Mouse (Mus musculus) midbrain, embryonic 16.5 days (tissue): ENCODE measurements around the gene BC030867. TPM values are rescaled to one million over a fixed set of nuclear protein-coding genes. Genes with fewer than 3 reads are reported as not detected.

Experiments used
- ATAC-seq: fragments of 200-750 bp; cut with Nextera tagmentation; 2 replicates; pipeline ENCODE4 v1.8.0; 2017; ENCODE audit warnings: moderate TSS enrichment
- H3K27ac ChIP-seq: fragments of 300-500 bp; sonication (generic); 2 replicates; pipeline ENCODE4 v1.5.1; 2014; ENCODE audit warnings: mild to moderate bottlenecking, low read length, mixed read lengths
- H3K27me3 ChIP-seq: fragments of 300-500 bp; sonication (generic); 2 replicates; pipeline ENCODE4 v1.6.1; 2014; ENCODE audit warnings: low read depth, low read length, mixed read lengths; ENCODE audit not compliant: control insufficient read depth, insufficient read depth
- H3K36me3 ChIP-seq: fragments of 300-500 bp; sonication (generic); 2 replicates; pipeline ENCODE4 v1.6.1; 2014; ENCODE audit warnings: mild to moderate bottlenecking, low read length, moderate library complexity, mixed read lengths; ENCODE audit not compliant: control insufficient read depth, insufficient read depth
- H3K4me1 ChIP-seq: fragments of 300-500 bp; sonication (generic); 2 replicates; pipeline ENCODE4 v1.6.1; 2014; ENCODE audit warnings: mild to moderate bottlenecking, low read length, mixed read lengths; ENCODE audit not compliant: control insufficient read depth, insufficient read depth
- H3K4me2 ChIP-seq: fragments of 300-500 bp; sonication (generic); 2 replicates; pipeline ENCODE4 v1.6.1; 2014; ENCODE audit warnings: mild to moderate bottlenecking, low read length, mixed read lengths
- H3K4me3 ChIP-seq: fragments of 300-500 bp; sonication (generic); 2 replicates; pipeline ENCODE4 v1.5.1; 2014; ENCODE audit warnings: low read depth, mild to moderate bottlenecking, low read length, moderate library complexity, mixed read lengths
- H3K9ac ChIP-seq: fragments of 300-500 bp; sonication (generic); 2 replicates; pipeline ENCODE4 v1.6.1; 2014; ENCODE audit warnings: low read depth, low read length, mixed read lengths
- H3K9me3 ChIP-seq: fragments of 300-500 bp; sonication (generic); replicated peaks from 2 replicates; pipeline ENCODE4 v1.6.1; 2014; ENCODE audit warnings: mild to moderate bottlenecking, low read length, mixed read lengths; ENCODE audit not compliant: control insufficient read depth, poor library complexity, severe bottlenecking
- WGBS: fragments of 180-500 bp; shearing (Covaris S2); extraction: QIAGEN DNeasy Blood & Tissue Kit; methylation state at CpG from one replicate; pipeline ENCODE4 v1.1.7; 2014; 5-methylcytosine and 5-hydroxymethylcytosine counted together
- polyA plus RNA-seq: library from polyadenylated mRNA; unstranded; fragments of >200 nt; fragmentation: Nextera tagmentation; extraction: Ambion mirVana; gene quantifications from 2 replicates; pipeline ENCODE4 v1.2.1, GENCODE M21; 2015

BC030867 gene
- polyA plus RNA-seq, 1 experiment from 2014 or later: 1.6 TPM

DNA sequence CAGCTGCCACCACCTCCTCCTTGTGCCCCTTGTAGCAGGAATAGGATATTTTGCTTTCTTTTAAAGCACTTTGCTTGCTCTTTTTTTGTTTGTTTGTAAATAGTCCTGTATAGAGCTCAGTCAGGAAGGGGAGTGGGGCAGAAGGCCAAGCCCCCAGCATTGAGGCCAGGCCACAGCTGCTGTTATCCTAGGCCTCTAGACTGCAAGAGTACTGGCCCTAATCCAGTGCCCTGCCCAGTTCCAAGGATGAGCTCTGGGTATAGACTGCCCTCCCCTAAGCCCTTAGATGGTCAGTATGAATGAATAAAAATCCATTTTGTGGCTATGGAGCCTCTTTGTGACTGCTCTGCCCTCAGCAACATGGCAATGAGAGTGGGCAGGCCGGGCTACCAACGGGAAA is 40.2 kb downstream of the BC030867 start:
- no peak for ATAC-seq
- Histone ChIP-seq H3K9ac (no peak overlapping the region), H3K4me1 (peaks cover 14% of the 10 kb centered on the region), H3K27me3 (no peaks in the 10 kb centered on the region), H3K9me3 (no peaks in the 10 kb centered on the region), H3K4me3 (no peak overlapping the region), H3K27ac (no peak overlapping the region), H3K4me2 (no peak overlapping the region), H3K36me3 (peaks cover 20% of the 10 kb centered on the region)
- 65% methylated on average over 2 of the region's 2 CpGs for WGBS

DNA sequence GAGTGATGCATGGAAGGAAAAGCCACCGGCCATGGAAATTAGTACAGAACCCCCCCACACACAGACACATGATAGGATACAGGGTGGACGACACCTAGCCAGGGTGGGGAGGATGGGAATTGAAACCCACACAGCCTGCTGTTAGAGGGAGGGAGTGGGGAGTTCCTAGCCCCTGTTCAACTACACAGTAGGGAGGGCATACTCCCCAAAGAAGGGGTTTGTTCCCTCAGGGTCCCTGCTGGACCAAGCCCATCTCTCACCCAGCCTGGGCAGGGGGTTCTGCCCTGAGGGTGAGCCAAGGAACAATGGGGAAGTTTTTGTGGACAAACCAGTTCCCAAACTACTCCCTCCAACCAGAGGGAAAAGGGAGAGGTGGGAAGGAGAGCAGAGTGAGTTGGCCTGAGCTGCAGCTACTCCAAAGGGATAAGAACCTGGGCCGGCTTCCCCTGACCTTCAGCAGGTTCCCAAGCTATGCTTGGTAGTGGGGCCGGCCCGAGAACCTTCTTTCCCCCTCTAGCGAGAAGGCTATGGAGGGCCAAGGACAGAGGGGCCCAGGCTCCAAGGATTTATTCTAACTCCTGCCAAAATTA is 40.9 kb downstream of the BC030867 start:
- peaks cover 20% of the 10 kb centered on the region for H3K36me3 ChIP-seq
- ATAC-seq: no peak
- H3K9me3 ChIP-seq: no peaks in the 10 kb centered on the region
- H3K4me3 ChIP-seq: no peak overlapping the region
- peaks cover 18% of the 10 kb centered on the region for H3K4me1 ChIP-seq
- H3K4me2 ChIP-seq: no peak overlapping the region
- 61% methylated on average over 6 of the region's 6 CpGs for WGBS
- no peak overlapping the region for H3K27ac ChIP-seq
- no peaks in the 10 kb centered on the region for H3K27me3 ChIP-seq
- H3K9ac ChIP-seq: no peak overlapping the region

DNA sequence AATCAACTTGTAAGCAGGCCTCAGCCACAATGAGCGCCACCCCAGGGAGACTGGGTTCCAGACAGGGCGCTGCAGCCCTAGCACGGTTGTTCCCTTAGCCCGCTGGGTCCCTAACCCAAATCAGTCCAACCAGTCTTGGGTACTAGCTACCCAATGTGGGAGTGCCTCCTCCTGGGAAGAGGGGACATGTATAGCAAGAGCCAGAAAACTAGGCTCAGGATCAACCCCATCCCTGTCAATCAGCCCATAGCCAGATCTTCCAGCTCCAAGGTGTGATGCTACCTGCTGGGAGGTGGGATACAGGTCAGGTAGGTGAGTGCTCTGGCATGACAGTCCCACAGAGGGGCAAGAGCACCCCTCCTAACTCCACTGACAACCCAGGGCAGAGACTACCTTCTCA is 41.5 kb downstream of the BC030867 start:
- no peaks in the 10 kb centered on the region for H3K9me3 ChIP-seq
- H3K4me3 ChIP-seq: no peak overlapping the region
- no peak for ATAC-seq
- peaks cover 24% of the 10 kb centered on the region for H3K4me1 ChIP-seq
- H3K9ac ChIP-seq: no peak overlapping the region
- H3K36me3 ChIP-seq: peaks cover 20% of the 10 kb centered on the region
- WGBS: 81% methylated on average over 4 of the region's 4 CpGs
- no peak overlapping the region for H3K4me2 ChIP-seq
- H3K27me3 ChIP-seq: no peaks in the 10 kb centered on the region
- H3K27ac ChIP-seq: no peak overlapping the region

DNA sequence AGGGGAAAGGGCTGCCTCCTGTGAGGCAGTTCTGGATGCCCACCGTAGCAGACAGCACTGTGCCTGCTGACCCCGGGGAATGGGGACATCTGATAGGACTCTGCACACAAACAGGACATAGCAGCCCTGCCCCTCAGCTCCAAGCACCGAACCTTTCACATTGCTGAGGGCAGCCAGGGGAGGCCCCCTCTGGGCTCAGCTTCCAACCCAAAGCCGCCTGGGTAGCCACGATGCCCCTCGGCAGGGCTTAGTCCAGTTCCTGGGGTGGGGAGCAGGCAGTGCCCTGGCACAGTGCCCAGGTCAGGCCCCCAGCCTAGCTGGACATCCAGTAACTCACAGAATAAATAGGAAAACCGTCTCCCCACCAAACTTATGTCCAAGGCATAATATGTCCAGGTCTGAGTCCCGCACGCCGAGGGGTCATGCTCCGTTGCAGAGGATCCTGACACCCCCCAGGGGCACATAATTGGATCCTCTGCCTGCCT is 42.4 kb downstream of the BC030867 start:
- H3K27me3 ChIP-seq: no peaks in the 10 kb centered on the region
- H3K9me3 ChIP-seq: no peaks in the 10 kb centered on the region
- ATAC-seq: no peak
- H3K4me1 ChIP-seq: peaks cover 20% of the 10 kb centered on the region
- H3K4me2 ChIP-seq: no peak overlapping the region
- no peak overlapping the region for H3K27ac ChIP-seq
- H3K9ac ChIP-seq: no peak overlapping the region
- H3K4me3 ChIP-seq: no peak overlapping the region
- peaks cover 20% of the 10 kb centered on the region for H3K36me3 ChIP-seq
- 87% methylated on average over 11 of the region's 11 CpGs for WGBS

DNA sequence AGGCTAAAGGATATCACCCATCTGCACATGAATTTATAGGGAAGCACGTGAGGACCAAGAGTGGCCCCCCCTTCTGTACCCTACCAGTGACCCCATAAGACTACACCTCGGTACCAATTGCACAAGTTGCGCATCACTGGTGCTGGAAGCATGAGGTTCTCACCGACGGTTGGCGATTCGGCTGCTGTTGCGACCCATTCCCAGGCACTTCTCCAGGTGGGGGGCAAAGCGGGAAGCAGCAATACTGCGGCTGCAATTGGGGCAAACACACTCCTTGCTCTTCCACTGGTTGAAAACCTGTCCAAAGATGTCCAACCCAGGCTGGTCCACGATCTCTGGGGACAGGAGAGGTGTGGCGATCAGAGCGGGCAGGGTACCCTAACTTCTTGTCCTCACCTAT is 45.3 kb downstream of the BC030867 start:
- Histone ChIP-seq H3K36me3 (peaks cover 18% of the 10 kb centered on the region), H3K27me3 (no peaks in the 10 kb centered on the region), H3K4me1 (peaks cover 12% of the 10 kb centered on the region), H3K4me2 (no peak overlapping the region), H3K9me3 (no peaks in the 10 kb centered on the region), H3K9ac (no peak overlapping the region), H3K27ac (no peak overlapping the region), H3K4me3 (no peak overlapping the region)
- ATAC-seq: no peak
- WGBS: 96% methylated on average over 13 of the region's 13 CpGs

DNA sequence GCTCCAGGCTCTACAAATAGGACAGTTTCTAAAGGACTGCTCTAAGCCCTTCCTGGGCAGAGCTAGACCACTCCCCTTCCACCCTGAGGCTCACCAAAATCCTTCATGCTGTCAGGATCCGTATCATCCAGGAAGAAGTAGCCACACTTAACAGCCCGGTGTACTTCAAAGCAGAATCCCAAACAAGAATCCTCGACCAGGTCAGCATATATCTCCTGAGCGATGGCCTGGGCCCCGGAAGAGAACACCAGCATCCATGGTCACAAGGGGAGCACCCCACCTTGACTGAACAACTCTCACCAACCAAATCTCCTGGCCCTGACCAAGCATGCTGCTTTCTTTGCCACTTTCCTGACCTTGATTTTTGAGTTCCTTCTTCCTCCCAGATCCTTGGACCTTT is 45.7 kb downstream of the BC030867 start:
- Histone ChIP-seq H3K4me1 (peaks cover 12% of the 10 kb centered on the region), H3K9ac (peak overlapping the region; percentile 94), H3K4me2 (peak overlapping the region; percentile 61), H3K36me3 (peaks cover 18% of the 10 kb centered on the region), H3K27ac (peak overlapping the region; percentile 97; the same call in 1 of the 2 replicates), H3K9me3 (no peaks in the 10 kb centered on the region), H3K27me3 (no peaks in the 10 kb centered on the region), H3K4me3 (no peak overlapping the region)
- no peak for ATAC-seq
- 82% methylated on average over 5 of the region's 5 CpGs for WGBS

DNA sequence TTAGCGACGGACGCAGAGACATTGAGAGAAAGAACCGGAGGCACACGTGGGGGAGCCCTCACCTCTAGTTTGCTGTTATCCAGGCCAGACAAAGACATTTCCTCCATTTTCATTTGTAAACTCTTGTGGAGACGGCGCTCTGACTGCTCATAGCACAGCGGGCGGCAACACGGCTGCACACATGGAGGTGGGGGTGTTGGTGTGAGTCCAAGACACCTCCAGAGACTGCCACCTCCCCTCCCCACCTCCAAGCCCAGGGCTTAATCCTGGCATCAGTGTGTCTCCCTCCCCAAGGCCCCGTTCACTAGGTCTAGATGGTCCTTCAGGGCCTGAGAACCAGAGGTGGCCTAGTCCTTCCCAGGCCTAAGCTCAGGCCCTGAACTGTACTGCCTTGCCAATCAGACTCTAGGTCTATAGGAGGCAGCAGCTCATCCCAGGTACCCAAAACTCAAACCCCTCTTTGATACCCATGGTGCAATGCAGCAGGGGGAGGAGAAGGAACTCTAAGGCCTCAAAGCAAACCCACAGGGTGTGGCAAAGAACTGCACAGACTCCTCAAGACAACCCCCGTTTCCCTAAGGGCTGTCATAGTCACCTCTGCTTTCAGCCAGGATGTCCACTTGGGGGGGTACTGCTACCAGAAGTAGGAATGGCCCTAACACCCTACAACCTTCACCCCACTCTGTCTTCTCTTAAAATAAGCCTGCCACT is 46.4 kb downstream of the BC030867 start:
- peaks cover 18% of the 10 kb centered on the region for H3K36me3 ChIP-seq
- H3K9me3 ChIP-seq: no peaks in the 10 kb centered on the region
- no peaks in the 10 kb centered on the region for H3K27me3 ChIP-seq
- 57% methylated on average over 12 of the region's 12 CpGs for WGBS
- peak overlapping the region; percentile 94 for H3K9ac ChIP-seq
- peak; percentile 6; the same call in 1 of the 2 replicates for ATAC-seq
- peak overlapping the region; percentile 97 for H3K27ac ChIP-seq
- peak overlapping the region; percentile 61 for H3K4me2 ChIP-seq
- H3K4me3 ChIP-seq: peak overlapping the region; percentile 83
- H3K4me1 ChIP-seq: peaks cover 12% of the 10 kb centered on the region

DNA sequence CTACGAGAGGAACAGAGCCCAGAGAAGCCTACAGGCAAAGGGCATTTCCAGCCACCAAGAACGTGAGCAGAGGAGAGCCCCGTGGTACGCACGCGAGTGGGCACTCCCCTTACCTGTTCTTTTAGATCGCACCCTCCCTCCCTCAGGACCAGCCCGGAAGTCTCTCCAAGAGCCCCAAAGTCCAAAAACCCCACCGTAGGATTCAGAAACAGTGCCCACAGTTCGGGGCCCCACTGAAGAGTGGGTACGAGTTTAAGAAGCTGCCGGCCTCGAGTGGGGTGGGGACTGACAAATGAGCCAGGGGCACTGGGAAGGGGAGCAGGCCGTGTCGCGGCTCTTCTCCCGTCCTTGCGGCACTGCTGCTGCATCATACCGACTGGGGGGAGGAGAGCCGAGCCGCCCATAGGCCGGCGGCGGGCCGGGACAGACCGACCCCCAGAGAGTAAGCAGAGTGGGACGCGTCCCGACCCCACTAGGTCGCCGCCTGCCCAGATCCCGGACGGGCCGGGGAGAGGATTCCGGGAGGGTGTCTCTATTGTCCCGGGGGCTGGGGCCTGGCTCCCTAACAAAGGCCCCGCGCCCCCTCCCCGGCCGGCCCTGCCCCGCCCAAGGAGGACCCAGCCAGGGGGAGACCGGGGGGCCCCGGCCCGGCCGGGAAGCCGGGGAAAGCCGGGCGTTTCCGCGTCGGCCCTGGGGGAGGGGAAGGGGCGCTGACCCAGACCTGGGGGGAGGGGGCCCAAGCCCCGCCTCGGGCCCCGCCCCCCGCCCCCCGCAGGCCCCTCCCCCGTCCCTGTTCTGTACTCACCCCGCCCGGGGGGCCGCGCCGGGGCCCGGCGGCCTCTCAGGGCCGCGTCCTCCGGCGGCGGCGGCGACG is 47.2 kb downstream of the BC030867 start:
- no peaks in the 10 kb centered on the region for H3K9me3 ChIP-seq
- ATAC-seq: peak; percentile 8; the same call in 1 of the 2 replicates
- H3K36me3 ChIP-seq: peaks cover 13% of the 10 kb centered on the region
- peak overlapping the region; percentile 94 for H3K9ac ChIP-seq
- no peaks in the 10 kb centered on the region for H3K27me3 ChIP-seq
- H3K4me2 ChIP-seq: peak overlapping the region; percentile 61
- H3K4me1 ChIP-seq: peaks cover 12% of the 10 kb centered on the region
- H3K27ac ChIP-seq: peak overlapping the region; percentile 97
- WGBS: under 1% methylated on average over 40 of the region's 73 CpGs
- peak overlapping the region; percentile 83 for H3K4me3 ChIP-seq
